Mouse (Mus musculus): ENCODE measurements around the gene Ptprc.

Ptprc gene

DNA sequence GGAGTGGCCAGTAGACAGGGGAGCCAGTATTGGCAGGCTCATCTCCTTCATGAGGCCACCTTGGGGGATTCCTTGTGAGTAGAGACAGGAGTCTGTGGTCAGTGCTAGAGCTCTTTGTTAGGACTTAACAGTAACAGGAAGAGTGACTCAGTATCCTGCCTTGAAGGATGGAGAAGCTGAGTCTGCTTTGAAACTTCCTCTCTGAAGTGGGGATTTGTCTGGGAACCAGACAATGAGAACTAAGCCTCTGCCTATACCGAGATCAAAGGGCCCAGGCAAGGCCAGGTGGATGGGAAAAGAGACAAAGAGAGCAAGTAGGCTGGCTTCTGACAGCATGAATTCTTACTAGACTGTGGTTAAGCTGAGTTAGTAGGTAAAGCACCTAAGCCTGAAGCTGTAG, 136.3 kb downstream of the Ptprc start:
- DNase-seq (ENCODE audit: low spot score) = no peak

DNA sequence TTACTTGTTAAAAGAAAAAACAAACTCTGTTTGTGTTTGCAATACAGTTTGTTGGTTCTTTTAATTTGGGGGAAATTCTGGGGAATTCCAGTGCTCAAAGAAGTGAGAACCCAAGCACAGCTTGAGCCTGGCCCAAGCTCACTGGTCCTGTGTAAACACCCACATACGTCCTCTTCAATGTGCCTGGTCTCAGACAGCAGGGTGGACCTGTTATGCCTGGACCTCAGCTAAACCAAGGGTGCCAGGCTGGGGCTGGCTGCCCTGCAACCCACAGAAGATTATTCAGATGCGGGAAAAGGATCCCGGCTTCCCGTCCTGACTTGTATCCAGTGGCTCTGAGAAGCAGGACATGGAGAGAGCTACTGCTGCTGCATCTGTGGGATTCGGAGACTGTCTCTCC, 138.0 kb downstream of the Ptprc start:
- no peak for DNase-seq (ENCODE audit: low spot score)

DNA sequence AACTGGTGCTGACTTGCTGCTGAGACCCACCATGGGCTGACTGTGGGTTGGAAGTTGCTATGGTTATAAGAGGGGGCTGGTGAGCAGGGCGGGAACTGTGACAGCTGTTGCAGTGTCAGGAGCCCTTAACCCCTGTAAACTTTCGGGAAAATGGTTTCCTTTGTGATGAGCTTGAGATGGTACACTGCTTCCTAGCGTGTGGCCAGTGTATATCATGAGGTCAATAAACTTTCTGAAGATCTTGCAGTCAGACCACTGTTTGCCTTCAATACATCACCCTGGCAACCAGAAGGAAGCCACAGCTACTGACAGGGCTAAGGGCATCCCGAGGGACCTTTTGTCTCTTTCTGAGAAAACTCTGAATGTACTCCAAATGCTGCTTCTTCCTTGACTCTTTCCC, 145.9 kb downstream of the Ptprc start:
- no peak for DNase-seq (ENCODE audit: low spot score)

DNA sequence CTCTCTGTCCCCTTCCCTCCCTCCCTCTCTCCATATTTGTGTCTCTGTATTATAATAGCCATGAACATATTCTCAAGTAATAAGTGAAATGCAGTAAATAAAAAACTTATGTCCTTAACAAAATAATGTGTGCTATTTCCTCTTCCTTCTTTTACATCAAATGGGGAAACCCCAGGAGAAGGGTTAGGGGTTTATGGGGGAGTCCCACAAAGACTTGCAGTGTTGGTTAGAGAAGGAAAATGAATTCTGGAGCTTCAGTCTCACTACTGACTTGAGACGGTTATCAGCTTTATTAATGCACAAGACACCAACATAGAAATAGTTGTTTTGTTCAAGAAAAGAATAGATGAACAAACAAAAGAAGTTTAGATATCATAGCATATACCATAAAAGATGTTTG, 150.2 kb downstream of the Ptprc start:
- no peak for DNase-seq (ENCODE audit: low spot score)

DNA sequence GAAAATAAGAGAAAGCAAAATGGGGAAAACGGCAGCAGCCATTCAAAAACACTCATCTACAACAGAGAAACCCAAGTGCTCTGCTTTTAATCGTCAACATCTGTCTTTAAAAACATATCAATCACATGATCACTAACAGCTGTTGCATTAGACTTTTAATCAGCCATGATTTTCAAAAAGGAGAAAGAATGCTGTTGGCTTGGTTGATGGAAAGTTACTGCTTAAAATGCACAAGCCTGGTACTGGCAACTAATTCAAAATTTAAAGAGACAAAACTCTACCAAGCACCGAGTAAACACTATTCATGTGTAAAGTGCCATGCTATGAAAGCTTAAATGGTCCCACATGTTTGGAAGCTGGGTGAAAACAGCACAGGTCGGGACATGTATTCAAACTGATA, 151.9 kb downstream of the Ptprc start:
- DNase-seq (ENCODE audit: low spot score) = no peak

DNA sequence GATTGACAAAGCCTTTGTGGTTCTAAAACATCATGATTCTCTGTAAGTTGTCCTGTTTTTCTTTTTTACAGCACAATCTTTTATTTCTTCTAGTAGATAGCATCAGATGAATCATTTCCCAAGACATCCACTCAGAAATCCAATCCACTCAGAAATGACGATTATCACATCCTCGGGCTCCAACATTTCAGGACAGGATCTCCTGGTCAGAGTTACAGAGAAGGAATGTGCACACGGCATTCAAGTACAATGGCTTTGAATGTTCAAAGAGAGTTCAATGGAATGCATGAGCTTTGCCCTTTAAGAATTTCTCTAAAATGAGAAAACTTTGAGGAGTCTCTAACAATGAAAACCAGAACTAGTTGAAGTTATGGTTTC, 152.6 kb downstream of the Ptprc start:
- DNase-seq (ENCODE audit: low spot score) = no peak

DNA sequence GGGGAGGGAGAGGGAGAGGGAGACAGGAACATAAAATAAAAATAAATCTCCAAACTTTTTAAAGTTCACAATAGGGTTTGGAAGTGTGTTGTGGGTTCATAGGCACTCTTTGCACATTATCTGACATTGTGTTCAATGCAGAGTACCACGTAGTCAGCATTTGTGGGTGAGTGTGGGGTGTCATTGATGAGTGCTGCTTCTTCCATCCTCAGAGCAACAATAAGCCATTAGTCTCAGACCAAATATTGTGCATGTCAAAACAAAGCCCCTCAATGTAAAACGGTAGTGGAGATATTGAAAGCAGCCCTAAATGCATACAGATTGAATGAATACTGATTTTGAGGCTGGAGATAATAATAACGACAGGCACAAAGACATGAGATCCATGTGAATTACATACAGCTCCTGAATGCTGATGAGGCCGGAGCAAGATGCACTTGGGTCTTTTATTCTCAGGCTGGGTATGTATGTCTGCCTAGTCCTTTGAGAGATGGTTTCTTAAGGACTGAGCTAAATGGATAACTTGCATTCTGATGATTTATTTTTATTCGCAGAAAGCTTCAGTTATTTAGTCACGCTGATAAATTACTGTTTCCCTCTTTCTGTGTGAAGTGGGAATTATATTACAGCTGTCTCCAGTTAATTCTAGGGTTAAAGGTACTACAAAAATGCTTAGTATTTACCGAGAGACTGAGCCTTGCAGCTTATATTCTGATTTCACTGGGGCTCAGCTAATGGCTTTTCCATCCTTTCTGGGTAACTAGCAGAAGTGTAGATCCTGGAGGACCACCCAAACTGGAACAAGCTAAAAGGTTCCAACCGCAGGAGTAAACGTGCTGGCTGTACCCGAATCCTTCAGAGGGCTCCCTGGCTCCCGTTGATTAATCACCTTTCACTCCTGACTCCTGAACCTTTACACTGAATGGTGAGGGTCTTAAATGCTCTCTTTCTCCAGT, 153.3 kb downstream of the Ptprc start:
- no peak for DNase-seq (ENCODE audit: low spot score)
